Mouse (Mus musculus) embryonic facial prominence, embryonic 12.5 days (tissue): ENCODE data around the gene Jsrp1. TPM values are rescaled to one million over a fixed set of nuclear protein-coding genes. Genes with fewer than 3 reads are reported as not detected.

Source experiments
- ATAC-seq: fragments of 200-750 bp; cut with Nextera tagmentation; 2 replicates; pipeline ENCODE4 v1.8.0; 2017; ENCODE audit not compliant: insufficient number of reproducible peaks, insufficient read depth, low FRiP score, low TSS enrichment
- H3K27ac ChIP-seq: fragments of 300-500 bp; sonication (generic); 2 replicates; pipeline ENCODE4 v1.5.1; 2016; ENCODE audit warnings: mild to moderate bottlenecking
- H3K27me3 ChIP-seq: fragments of 300-500 bp; sonication (generic); 2 replicates; pipeline ENCODE4 v1.6.1; 2016; ENCODE audit warnings: mild to moderate bottlenecking, moderate library complexity
- H3K36me3 ChIP-seq: fragments of 300-500 bp; sonication (generic); 2 replicates; pipeline ENCODE4 v1.6.1; 2016; ENCODE audit warnings: mild to moderate bottlenecking
- H3K4me1 ChIP-seq: fragments of 300-500 bp; sonication (generic); 2 replicates; pipeline ENCODE4 v1.6.1; 2016
- H3K4me2 ChIP-seq: fragments of 300-500 bp; sonication (generic); replicated peaks from 2 replicates; pipeline ENCODE4 v1.6.1; 2016; ENCODE audit warnings: mild to moderate bottlenecking, moderate library complexity
- H3K4me3 ChIP-seq: fragments of 300-500 bp; sonication (generic); 2 replicates; pipeline ENCODE4 v1.5.1; 2016; ENCODE audit warnings: mild to moderate bottlenecking
- H3K9ac ChIP-seq: fragments of 300-500 bp; sonication (generic); 2 replicates; pipeline ENCODE4 v1.6.1; 2016; ENCODE audit warnings: mild to moderate bottlenecking, moderate library complexity
- H3K9me3 ChIP-seq: fragments of 300-500 bp; sonication (generic); 2 replicates; pipeline ENCODE4 v1.6.1; 2016; ENCODE audit warnings: mild to moderate bottlenecking, moderate library complexity
- WGBS: fragments of 180-500 bp; shearing (Covaris S2); methylation state at CpG from one replicate; pipeline ENCODE4 v1.1.7; 2016; 5-methylcytosine and 5-hydroxymethylcytosine counted together
- polyA plus RNA-seq: library from polyadenylated mRNA; unstranded; fragments of >200 nt; fragmentation: Nextera tagmentation; extraction: Ambion mirVana; gene quantifications from 2 replicates; pipeline ENCODE4 v1.2.1, GENCODE M21; 2016

Jsrp1 gene
- polyA plus RNA-seq, 1 experiment from 2014 or later = 1.8 TPM

GRCm38 (mm10) chr10:80807057-80807627, 6.2 kb downstream of the Jsrp1 start:
- Histone ChIP-seq H3K27me3 (peaks cover 47% of the 10 kb centered on the region), H3K4me1 (peaks cover 39% of the 10 kb centered on the region)
- 1% methylated on average over 58 of the region's 58 CpGs for WGBS

DNA sequence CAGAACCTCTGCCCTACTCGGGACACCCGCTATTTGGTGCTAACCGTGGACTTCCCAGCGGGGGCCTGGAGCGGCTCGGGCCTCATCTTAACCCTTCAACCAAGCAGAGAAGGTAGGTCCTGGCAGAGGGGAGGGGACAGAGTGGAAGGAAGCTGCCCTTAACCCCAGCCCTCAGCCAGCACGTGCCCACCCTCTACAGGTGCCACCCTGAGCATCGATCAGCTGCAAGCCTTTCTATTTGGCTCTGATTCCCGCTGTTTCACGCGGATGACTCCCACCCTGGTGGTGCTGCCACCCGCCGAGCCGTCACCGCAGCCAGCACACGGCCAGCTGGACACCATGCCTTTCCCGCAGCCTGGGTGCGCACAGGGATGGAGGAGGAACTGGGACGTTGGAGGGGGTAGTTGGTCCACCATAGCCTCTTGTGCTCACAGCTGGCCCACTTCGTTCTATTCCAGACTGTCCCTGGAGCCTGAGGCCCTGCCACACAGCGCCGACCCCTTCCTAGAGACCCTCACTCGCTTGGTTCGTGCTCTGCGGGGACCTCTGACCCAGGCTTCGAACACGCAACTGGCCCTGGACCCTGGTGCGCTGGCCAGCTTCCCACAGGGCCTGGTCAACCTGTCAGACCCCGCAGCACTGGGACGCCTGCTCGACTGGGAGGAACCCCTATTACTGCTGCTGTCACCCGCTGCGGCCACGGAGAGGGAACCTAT, 6.8 kb downstream of the Jsrp1 start:
- Histone ChIP-seq H3K9me3 (no peaks in the 10 kb centered on the region), H3K27me3 (peaks cover 47% of the 10 kb centered on the region), H3K27ac (peak overlapping the region; percentile 77), H3K4me1 (peaks cover 39% of the 10 kb centered on the region), H3K9ac (peak overlapping the region; percentile 70), H3K4me3 (peak overlapping the region; percentile 50), H3K4me2 (peak overlapping the region; percentile 97), H3K36me3 (peaks cover 41% of the 10 kb centered on the region)
- WGBS = 41% methylated on average over 34 of the region's 34 CpGs
- ATAC-seq = no peak

More at GRCm38 (mm10) chr10:80807057-80807627, 6.2 kb downstream of the Jsrp1 start:
- H3K4me2 ChIP-seq = peak overlapping the region; percentile 97
- H3K36me3 ChIP-seq = peaks cover 34% of the 10 kb centered on the region
- peak overlapping the region; percentile 70 for H3K9ac ChIP-seq
- peak overlapping the region; percentile 77 for H3K27ac ChIP-seq
- peak; percentile 47; the same call in 1 of the 2 replicates for ATAC-seq
- peak overlapping the region; percentile 50 for H3K4me3 ChIP-seq
- no peaks in the 10 kb centered on the region for H3K9me3 ChIP-seq

DNA sequence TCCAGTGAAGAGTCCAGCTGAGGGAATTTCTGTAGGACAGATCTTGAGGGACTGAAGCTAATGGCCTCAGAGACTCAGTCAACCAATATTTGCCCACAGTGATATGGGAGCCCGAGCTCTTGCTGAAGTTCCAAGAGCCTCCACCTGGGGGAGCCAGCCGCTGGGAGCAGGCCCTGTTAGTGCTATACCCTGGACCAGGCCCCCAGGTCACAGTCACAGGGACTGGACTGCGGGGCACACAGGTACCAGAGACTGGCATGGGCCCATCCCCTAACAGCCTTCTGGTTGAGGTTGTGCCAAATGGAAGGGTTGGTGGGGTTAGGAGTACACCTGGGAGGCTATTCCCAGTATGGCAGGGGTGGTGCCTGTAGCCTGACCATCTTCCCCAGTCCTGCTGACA, 7.4 kb downstream of the Jsrp1 start:
- Histone ChIP-seq H3K27me3 (peaks cover 46% of the 10 kb centered on the region), H3K9me3 (no peaks in the 10 kb centered on the region), H3K36me3 (peaks cover 47% of the 10 kb centered on the region), H3K9ac (no peak overlapping the region), H3K27ac (no peak overlapping the region), H3K4me2 (peak overlapping the region; percentile 97; the same call in 1 of the 2 replicates), H3K4me1 (peaks cover 39% of the 10 kb centered on the region), H3K4me3 (no peak overlapping the region)
- 0 out of 2 replicates have a peak, but pooled peaks have one; percentile 17 for ATAC-seq
- WGBS = 20% methylated on average over 3 of the region's 3 CpGs

GRCm38 (mm10) chr10:80805322-80805721, 8.0 kb downstream of the Jsrp1 start:
- Histone ChIP-seq H3K27ac (no peak overlapping the region), H3K4me1 (peaks cover 39% of the 10 kb centered on the region), H3K9ac (no peak overlapping the region), H3K9me3 (no peaks in the 10 kb centered on the region), H3K4me2 (no peak overlapping the region), H3K27me3 (peaks cover 40% of the 10 kb centered on the region), H3K4me3 (no peak overlapping the region), H3K36me3 (peaks cover 50% of the 10 kb centered on the region)
- 75% methylated on average over 5 of the region's 5 CpGs for WGBS
- no peak for ATAC-seq

DNA sequence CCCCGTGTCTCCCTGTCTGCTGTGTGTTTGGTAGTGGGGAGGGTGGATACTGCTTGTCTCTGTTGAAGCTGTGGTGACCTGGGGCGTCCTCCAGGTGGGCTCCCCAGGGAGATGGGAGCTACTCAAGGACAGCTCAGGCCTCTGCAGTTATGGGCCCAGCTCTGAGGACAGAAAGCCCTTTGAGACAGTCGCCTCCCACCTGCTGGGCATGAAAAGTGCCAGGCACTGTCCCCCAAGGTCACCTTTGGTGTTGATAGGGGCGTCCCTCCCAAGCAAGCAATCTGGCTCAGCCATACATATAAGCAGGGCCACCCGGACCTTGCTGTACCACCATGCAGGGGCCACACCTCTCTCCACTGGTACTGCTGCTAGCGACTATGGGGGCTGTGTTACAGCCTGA, 8.4 kb downstream of the Jsrp1 start, which contains the start of gene Amh:
Gene Amh (plus strand): TSS at position 328 of the 400 bp plus-strand sequence.
- no peak within 1 kb of the TSS for H3K4me3 ChIP-seq
- no peak for ATAC-seq
- peak within 1 kb of the TSS; percentile 97; the same call in 1 of the 2 replicates for H3K4me2 ChIP-seq
- H3K36me3 ChIP-seq = peaks cover 50% of the 10 kb centered on the region
- no peaks in the 10 kb centered on the region for H3K9me3 ChIP-seq
- H3K4me1 ChIP-seq = peaks cover 38% of the 10 kb centered on the region
- no peak within 1 kb of the TSS for H3K9ac ChIP-seq
- H3K27me3 ChIP-seq = peaks cover 36% of the 10 kb centered on the region
- WGBS = 67% methylated on average over 6 of the region's 6 CpGs
- no peak within 1 kb of the TSS for H3K27ac ChIP-seq

DNA sequence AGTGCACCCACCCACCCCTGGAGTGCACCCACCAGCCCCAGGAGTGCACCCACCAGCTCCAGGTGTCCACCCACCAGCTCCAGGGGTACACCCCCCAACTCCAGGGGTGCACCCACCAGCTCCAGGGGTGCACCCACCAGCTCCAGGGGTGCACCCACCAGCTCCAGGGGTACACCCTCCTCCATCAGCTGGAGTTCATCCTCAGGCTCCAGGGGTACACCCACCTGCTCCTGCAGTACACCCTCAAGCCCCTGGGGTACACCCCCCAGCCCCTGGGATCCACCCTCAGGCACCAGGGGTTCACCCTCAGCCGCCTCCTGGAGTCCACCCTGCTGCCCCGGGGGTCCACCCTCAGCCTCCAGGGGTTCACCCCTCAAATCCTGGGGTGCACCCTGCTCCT, 9.0 kb downstream of the Jsrp1 start:
- WGBS = 97% methylated on average over 2 of the region's 2 CpGs
- Histone ChIP-seq H3K4me3 (no peak overlapping the region), H3K4me1 (peaks cover 43% of the 10 kb centered on the region)

DNA sequence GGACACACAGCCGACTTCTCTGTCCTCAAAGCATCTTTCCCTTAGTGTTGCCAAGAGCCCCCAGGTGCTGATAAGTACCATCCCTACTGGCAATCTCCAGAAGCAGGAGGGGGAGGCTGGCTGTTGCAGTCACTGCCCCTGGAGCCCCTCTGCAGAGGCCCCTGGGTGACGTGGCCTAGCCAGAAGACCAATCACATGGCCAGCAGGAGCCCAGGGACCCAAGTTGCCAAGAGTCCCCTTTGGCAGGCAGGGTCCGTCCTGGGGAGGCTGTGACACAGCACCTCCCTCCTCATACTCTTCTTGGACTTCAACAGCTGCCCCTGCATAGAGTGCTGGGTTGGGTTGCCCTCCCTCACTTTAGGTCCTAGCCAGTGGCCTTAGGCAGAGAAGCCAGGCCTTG, 10.3 kb downstream of the Jsrp1 start:
- Histone ChIP-seq H3K27ac (no peak overlapping the region), H3K27me3 (peaks cover 18% of the 10 kb centered on the region), H3K36me3 (peaks cover 50% of the 10 kb centered on the region), H3K4me2 (no peak overlapping the region), H3K4me1 (peaks cover 30% of the 10 kb centered on the region), H3K4me3 (no peak overlapping the region), H3K9me3 (no peaks in the 10 kb centered on the region), H3K9ac (no peak overlapping the region)
- ATAC-seq = no peak
- 83% methylated on average over 3 of the region's 3 CpGs for WGBS

More for the DNA sequence above, 9.0 kb downstream of the Jsrp1 start:
- Histone ChIP-seq H3K27me3 (peaks cover 31% of the 10 kb centered on the region), H3K4me2 (no peak overlapping the region), H3K27ac (no peak overlapping the region), H3K9me3 (no peaks in the 10 kb centered on the region), H3K36me3 (peaks cover 50% of the 10 kb centered on the region), H3K9ac (no peak overlapping the region)
- ATAC-seq = no peak

GRCm38 (mm10) chr10:80802204-80802912, 10.9 kb downstream of the Jsrp1 start:
- no peak for ATAC-seq
- 91% methylated on average over 10 of the region's 10 CpGs for WGBS
- no peak overlapping the region for H3K4me3 ChIP-seq
- no peak overlapping the region for H3K4me2 ChIP-seq
- H3K27me3 ChIP-seq = peaks cover 15% of the 10 kb centered on the region
- peaks cover 24% of the 10 kb centered on the region for H3K4me1 ChIP-seq
- peaks cover 50% of the 10 kb centered on the region for H3K36me3 ChIP-seq
- H3K9me3 ChIP-seq = no peaks in the 10 kb centered on the region
- no peak overlapping the region for H3K9ac ChIP-seq
- H3K27ac ChIP-seq = no peak overlapping the region

DNA sequence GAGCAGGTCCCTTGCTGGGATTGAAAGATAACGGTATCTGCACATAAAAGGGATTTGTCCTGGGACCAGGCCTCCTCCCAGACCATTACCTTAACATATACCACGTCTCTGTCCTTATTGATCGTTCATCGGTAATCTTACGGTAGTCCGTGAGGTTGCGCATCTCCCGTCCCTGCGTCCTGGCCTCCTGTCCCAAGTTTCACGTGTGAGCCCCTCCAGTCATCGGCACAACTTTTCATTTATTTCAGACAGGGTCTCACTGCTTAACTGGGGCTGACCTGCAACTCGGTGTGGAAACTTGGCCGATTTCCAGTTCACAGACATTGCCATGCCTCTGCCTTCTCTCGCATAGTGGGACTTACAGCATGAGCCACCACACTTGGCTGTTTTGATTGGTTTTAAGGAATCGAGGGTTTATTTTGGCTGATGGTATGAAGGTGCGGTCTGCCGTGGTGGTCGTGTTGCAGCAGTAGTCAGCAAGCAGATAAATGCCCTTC, 14.2 kb downstream of the Jsrp1 start:
- peaks cover 60% of the 10 kb centered on the region for H3K36me3 ChIP-seq

GRCm38 (mm10) chr10:80798150-80799006, 14.9 kb downstream of the Jsrp1 start, which contains the start of the genes Sf3a2 and Plekhj1:
Gene Sf3a2 (plus strand): TSS chr10:80798198.
Gene Plekhj1 (minus strand): TSS chr10:80798626.
- Histone ChIP-seq H3K4me2 (peak within 1 kb of the TSS; percentile 90), H3K9ac (peak within 1 kb of the TSS; percentile 98), H3K27ac (peak within 1 kb of the TSS; percentile 96), H3K27me3 (no peaks in the 10 kb centered on the region), H3K4me1 (peaks cover 18% of the 10 kb centered on the region), H3K9me3 (no peaks in the 10 kb centered on the region), H3K36me3 (peaks cover 59% of the 10 kb centered on the region), H3K4me3 (peak within 1 kb of the TSS; percentile 92)
- ATAC-seq = peak; percentile 90
- under 1% methylated on average over 104 of the region's 104 CpGs for WGBS

More for the DNA sequence above, 14.2 kb downstream of the Jsrp1 start:
- Histone ChIP-seq H3K9ac (peak overlapping the region; percentile 98), H3K4me1 (peaks cover 18% of the 10 kb centered on the region), H3K4me3 (peak overlapping the region; percentile 92), H3K27ac (peak overlapping the region; percentile 96), H3K27me3 (no peaks in the 10 kb centered on the region), H3K9me3 (no peaks in the 10 kb centered on the region), H3K4me2 (peak overlapping the region; percentile 90)
- no peak for ATAC-seq
- WGBS = 3% methylated on average over 18 of the region's 18 CpGs
